Mouse (Mus musculus): ENCODE results near the gene Lrrc3c. TPM values are rescaled to one million over a fixed set of nuclear protein-coding genes. Genes with fewer than 3 reads are reported as not detected.

Gene Lrrc3c
- polyA plus RNA-seq, 1 experiment from 2014 or later = not detected

DNA sequence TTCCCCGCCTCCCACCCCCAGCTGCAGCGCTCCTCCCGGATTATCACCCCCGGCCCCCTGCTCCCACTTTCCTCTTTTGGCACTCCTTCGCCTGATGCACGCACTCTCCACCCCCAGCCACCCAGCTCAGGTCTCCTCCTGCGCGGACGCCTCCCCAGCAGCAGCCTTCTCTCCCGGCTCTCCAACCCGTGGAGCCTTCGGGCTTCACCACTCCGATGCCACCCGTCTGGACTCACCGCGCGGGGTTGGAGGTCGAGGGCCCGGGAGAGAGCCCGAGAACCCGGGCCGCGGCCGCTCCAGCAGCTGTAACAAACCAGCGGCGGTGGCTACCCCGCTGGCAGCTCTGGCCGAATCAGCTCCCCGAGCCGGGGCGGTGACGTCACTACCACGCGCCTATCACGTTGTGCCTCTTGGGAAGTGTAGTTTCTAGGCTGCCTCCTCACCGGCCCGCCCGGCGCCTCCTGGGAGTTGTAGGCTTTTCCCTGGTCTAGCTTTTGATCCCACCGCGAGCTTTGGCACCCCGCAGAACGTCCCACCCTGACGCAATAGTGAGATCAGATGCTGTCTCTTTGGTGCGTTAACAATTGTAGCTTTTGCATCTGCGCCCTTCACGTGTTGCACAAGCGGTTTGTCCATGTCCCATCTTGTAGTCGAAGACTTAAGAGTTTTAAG is 11.1 kb upstream of the Lrrc3c start, which contains the start of gene Ormdl3:
Gene Ormdl3, minus strand, starts transcription at position 477 of the 672 bp plus-strand sequence.
- Histone ChIP-seq H3K9me3 (no peaks in the 10 kb centered on the region), H3K36me3 (peaks cover 17% of the 10 kb centered on the region), H3K4me1 (peaks cover 32% of the 10 kb centered on the region), H3K4me3 (peak within 1 kb of the TSS; percentile 66), H3K27ac (peak within 1 kb of the TSS; percentile 69), H3K9ac (peak within 1 kb of the TSS; percentile 64), H3K4me2 (replicated peaks) (peak within 1 kb of the TSS; percentile 89), H3K27me3 (no peaks in the 10 kb centered on the region)
- WGBS = 1% methylated on average over 49 of the region's 49 CpGs
- ATAC-seq (ENCODE audit: insufficient number of reproducible peaks, insufficient read depth, low FRiP score, low TSS enrichment) = peak; percentile 90

DNA sequence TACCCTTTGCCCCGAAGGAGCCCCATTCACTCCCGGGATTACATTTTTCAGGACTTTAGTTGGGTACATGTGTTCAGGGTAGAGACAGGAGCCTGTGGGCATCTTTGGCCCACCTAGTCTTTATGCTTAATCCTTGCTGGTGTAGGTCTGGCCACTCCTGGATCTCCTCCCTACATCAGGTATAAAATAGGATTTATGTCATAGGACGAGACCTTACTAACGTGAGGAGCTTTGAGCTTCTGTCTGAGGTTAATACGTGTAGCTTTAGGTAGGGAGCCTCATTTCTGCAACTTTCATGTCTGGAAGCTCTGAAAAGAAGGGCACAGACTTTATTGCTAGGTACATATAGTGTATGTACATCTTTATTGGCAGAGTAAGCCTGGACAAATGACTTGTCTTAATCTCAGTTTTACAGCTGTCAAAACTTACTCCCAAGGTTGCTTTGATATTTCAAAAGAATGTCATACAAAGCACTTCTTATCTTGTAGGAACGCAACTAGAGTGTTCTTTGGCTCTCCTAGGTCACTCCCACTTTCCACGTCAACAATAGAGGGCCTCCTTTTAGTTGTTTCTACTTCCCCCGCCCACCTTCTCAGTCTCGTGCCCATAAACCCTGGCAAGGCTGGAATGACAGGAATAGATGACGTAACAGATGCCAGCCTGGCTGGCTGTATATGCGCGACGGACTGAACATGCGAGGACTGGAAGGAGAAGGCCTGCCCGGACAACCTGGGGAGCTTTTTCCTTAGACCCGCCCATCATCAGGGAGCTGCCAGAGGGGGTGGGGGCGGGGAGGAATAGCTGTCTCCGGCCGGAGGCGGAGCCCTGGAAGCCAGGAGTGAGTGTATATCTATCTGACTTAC is 10.2 kb upstream of the Lrrc3c start:
- Histone ChIP-seq H3K4me1 (peaks cover 32% of the 10 kb centered on the region), H3K9ac (peak overlapping the region; percentile 41), H3K4me3 (peak overlapping the region; percentile 66), H3K27me3 (no peaks in the 10 kb centered on the region), H3K27ac (peak overlapping the region; percentile 68), H3K4me2 (replicated peaks) (peak overlapping the region; percentile 89), H3K9me3 (no peaks in the 10 kb centered on the region), H3K36me3 (peaks cover 8% of the 10 kb centered on the region)
- 7% methylated on average over 20 of the region's 20 CpGs for WGBS
- no peak for ATAC-seq (ENCODE audit: insufficient number of reproducible peaks, insufficient read depth, low FRiP score, low TSS enrichment)

DNA sequence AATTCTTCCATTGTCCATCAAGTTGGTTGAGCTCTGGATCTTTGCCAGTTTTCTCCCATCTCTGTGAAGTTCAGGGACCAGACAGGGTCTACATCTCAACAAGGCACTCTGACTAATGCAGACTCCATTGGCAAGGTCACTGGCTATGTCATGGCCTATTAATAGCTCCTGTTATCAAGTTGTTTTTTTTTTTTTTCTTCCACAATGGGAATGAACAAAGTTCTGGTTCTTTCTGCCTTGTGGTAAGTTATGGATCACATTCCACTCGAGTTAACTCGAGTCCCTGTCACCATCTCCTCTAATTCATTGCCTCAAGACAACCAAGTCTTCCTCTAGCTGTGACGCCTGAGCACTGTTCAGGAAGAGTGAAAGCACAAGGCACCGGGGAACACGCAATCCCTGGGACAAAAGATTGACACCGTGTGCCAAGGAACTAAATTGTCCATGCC is 9.2 kb upstream of the Lrrc3c start:
- no peak overlapping the region for H3K27ac ChIP-seq
- peaks cover 32% of the 10 kb centered on the region for H3K4me1 ChIP-seq
- H3K4me3 ChIP-seq = no peak overlapping the region
- H3K36me3 ChIP-seq = no peaks in the 10 kb centered on the region
- no peaks in the 10 kb centered on the region for H3K27me3 ChIP-seq
- WGBS = 57% methylated on average over 6 of the region's 6 CpGs
- no peak overlapping the region for H3K4me2 ChIP-seq (replicated peaks)
- no peak overlapping the region for H3K9ac ChIP-seq
- H3K9me3 ChIP-seq = no peaks in the 10 kb centered on the region
- no peak for ATAC-seq (ENCODE audit: insufficient number of reproducible peaks, insufficient read depth, low FRiP score, low TSS enrichment)

DNA sequence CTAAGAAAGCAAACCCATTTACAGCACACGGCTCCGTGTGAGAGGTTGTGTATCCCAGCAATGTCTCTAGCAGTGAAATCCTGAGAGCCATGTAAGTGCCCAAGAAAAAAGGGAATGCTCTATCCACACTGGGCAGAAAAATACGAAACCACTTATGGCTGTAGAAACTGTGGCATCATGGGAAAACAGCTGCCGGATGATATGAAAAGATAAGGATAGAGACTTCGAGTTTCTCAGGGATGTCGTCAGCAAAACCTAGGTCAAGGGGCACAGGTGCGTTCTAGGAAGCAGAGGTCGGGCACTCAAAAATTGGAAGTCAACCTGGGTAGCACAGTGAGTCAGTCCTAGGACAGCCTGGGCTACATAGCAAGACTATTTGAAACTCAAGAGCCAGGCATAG is 8.8 kb upstream of the Lrrc3c start:
- ATAC-seq (ENCODE audit: insufficient number of reproducible peaks, insufficient read depth, low FRiP score, low TSS enrichment) = no peak
- Histone ChIP-seq H3K4me3 (no peak overlapping the region), H3K36me3 (no peaks in the 10 kb centered on the region), H3K27me3 (no peaks in the 10 kb centered on the region), H3K27ac (no peak overlapping the region), H3K4me2 (replicated peaks) (no peak overlapping the region), H3K9ac (no peak overlapping the region), H3K9me3 (no peaks in the 10 kb centered on the region), H3K4me1 (peaks cover 32% of the 10 kb centered on the region)
- 80% methylated on average over 8 of the region's 8 CpGs for WGBS

DNA sequence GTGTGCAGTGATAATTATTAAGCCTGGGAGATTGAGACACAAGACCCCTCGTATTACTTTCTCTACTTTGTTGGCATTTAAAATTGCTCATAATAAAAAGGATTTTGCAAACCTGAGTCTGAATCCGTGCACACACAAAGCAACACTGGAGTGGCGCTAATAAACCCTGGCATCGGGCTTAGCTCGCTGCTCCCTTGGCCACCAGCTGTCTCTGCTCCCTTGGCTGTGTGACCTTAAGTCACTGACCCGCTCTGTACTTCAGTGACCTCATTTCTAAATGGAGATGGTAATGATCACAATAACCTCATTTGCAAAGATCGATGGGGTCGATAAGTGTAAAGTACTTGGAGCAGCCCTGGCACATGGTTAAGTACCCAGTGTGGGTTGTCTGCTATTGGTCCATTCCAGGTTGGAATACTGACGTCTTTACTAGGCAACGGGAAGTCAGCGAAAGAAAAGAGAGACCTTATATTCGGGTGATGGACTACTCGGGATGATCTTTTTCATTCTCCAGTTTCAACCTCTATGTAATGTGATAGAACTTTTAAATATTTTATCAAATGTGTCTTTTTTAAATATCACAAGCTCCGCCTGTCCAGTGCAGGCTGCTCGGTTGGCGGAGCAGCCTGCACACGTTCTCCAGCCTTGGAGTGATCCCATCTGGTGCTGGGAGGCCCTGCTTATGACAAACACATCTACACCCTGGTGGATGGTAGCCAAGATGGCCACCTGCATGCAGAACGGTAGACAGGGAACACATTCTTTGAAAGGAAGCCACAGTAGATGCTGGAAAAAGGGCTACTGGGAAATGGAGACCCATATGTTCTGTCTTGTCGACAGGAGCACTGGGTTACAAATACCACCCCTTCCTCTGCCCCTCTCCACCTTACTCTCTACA is 7.3 kb upstream of the Lrrc3c start:
- H3K9ac ChIP-seq = no peak overlapping the region
- H3K4me3 ChIP-seq = no peak overlapping the region
- H3K9me3 ChIP-seq = no peaks in the 10 kb centered on the region
- ATAC-seq (ENCODE audit: insufficient number of reproducible peaks, insufficient read depth, low FRiP score, low TSS enrichment) = no peak
- H3K4me2 ChIP-seq (replicated peaks) = no peak overlapping the region
- peaks cover 22% of the 10 kb centered on the region for H3K4me1 ChIP-seq
- WGBS = 74% methylated on average over 19 of the region's 19 CpGs
- no peaks in the 10 kb centered on the region for H3K36me3 ChIP-seq
- H3K27me3 ChIP-seq = no peaks in the 10 kb centered on the region
- no peak overlapping the region for H3K27ac ChIP-seq

DNA sequence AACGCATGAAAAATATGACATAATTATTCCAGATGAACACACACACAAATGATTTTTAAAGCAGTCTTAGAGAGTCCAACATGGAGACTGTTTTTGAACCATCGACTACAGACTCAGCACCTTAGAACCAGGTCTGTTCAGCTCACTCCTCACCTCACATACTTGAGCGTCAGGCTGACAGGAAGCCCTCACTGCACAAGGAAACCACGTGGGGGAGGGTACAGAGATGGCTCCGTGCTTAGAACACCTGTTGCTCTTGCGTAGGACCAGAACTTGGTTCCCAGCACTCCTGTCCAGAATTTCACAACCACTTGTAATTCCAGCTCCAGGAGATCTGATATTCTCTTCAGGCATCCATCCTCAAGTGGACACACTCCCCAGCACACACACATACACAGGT is 3.1 kb upstream of the Lrrc3c start:
- WGBS = 75% methylated on average over 6 of the region's 6 CpGs
- no peak overlapping the region for H3K4me3 ChIP-seq
- peaks cover 18% of the 10 kb centered on the region for H3K27me3 ChIP-seq
- ATAC-seq (ENCODE audit: insufficient number of reproducible peaks, insufficient read depth, low FRiP score, low TSS enrichment) = no peak
- no peaks in the 10 kb centered on the region for H3K4me1 ChIP-seq
- H3K4me2 ChIP-seq (replicated peaks) = no peak overlapping the region
- H3K9me3 ChIP-seq = no peaks in the 10 kb centered on the region
- H3K36me3 ChIP-seq = no peaks in the 10 kb centered on the region
- no peak overlapping the region for H3K9ac ChIP-seq
- no peak overlapping the region for H3K27ac ChIP-seq

DNA sequence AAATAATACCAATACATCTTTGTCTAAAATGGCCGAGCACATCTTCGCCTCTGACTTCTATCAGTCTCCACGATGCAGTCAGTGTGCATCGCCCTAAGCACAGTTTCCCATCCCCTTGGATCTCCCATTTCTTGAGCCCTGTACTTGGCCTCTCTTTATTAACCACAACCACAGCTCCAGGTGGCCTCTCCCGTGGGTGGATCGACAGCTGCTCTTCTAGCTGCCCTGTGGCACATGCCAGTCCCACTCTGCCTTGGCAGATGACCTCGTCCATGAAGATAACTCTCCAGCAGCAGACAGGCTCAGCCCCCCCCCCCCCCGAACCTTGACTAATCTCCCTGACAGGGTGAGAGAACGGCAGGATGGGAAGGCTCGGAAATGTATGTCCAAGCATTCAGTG is 2.6 kb upstream of the Lrrc3c start:
- 74% methylated on average over 10 of the region's 10 CpGs for WGBS
- Histone ChIP-seq H3K9ac (no peak overlapping the region), H3K36me3 (no peaks in the 10 kb centered on the region), H3K4me2 (replicated peaks) (no peak overlapping the region), H3K27me3 (peaks cover 23% of the 10 kb centered on the region), H3K4me1 (no peaks in the 10 kb centered on the region), H3K4me3 (no peak overlapping the region), H3K9me3 (no peaks in the 10 kb centered on the region), H3K27ac (no peak overlapping the region)
- ATAC-seq (ENCODE audit: insufficient number of reproducible peaks, insufficient read depth, low FRiP score, low TSS enrichment) = no peak

DNA sequence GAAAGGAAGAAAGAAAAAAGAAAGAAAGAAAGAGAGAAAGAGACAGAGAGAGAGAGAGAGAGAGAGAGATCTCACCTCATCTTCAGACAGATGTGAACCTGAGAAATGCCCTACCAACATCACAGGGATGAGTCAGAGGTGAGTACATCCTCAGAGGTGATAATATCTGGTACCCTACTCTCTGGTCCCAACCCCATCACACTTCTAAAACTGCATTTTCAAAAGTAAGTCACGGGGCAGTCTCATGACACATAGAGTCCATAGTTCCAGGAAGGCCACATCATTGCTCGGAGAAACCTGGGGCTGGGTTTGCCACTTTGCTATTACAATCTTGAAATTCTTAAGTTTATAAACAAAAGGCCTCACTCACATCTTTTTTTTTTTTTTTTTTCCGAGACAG is 2.1 kb upstream of the Lrrc3c start:
- Histone ChIP-seq H3K9me3 (no peaks in the 10 kb centered on the region), H3K4me3 (no peak overlapping the region), H3K4me2 (replicated peaks) (no peak overlapping the region), H3K36me3 (no peaks in the 10 kb centered on the region), H3K27me3 (peaks cover 28% of the 10 kb centered on the region), H3K4me1 (no peaks in the 10 kb centered on the region), H3K9ac (no peak overlapping the region), H3K27ac (no peak overlapping the region)
- 83% methylated on average over 3 of the region's 3 CpGs for WGBS
- ATAC-seq (ENCODE audit: insufficient number of reproducible peaks, insufficient read depth, low FRiP score, low TSS enrichment) = no peak

DNA sequence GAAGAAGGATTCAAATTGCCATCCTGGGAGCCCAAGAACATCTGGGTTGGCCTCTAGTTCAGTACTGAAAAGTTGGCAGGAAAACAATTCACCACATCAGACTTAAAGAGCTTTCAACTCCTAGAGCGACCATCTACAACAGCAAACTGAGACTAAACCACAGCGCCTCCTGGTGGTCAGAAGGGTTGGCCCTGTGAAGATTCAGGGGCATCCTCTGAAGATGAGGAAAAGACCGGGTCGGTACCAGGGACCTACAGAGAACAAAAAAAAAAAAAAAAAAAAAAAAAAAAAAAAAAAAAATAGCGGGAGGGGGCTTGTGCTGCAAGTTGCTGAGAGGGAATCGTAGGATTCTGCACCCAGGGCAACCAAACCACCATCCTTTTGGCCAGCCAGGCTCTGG is 728 bp upstream of the Lrrc3c start:
- no peak overlapping the region for H3K27ac ChIP-seq
- no peak for ATAC-seq (ENCODE audit: insufficient number of reproducible peaks, insufficient read depth, low FRiP score, low TSS enrichment)
- H3K4me3 ChIP-seq = no peak overlapping the region
- H3K4me2 ChIP-seq (replicated peaks) = no peak overlapping the region
- WGBS = 43% methylated on average over 5 of the region's 6 CpGs
- H3K4me1 ChIP-seq = peaks cover 6% of the 10 kb centered on the region; the same call in 1 of the 2 replicates
- no peaks in the 10 kb centered on the region for H3K36me3 ChIP-seq
- H3K27me3 ChIP-seq = peaks cover 38% of the 10 kb centered on the region
- H3K9ac ChIP-seq = no peak overlapping the region
- H3K9me3 ChIP-seq = no peaks in the 10 kb centered on the region

DNA sequence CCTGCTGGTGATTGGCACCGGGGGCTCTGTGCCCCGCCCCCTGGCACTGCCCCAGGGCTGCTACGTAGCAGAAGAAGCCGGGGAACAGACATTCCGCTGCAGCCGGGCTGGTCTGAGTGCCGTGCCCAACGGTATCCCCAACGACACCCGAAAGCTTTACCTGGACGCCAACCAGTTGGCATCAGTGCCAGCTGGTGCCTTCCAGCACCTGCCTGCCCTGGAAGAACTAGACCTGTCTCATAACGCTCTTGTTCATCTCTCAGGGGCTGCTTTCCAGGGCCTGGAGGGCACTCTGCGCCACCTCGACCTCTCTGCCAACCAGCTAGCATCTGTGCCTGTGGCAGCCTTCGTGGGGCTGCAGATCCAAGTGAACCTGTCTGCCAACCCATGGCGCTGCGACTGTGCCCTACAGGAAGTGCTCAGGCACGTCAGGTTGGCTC is 780 bp downstream of the Lrrc3c start:
- Histone ChIP-seq H3K4me3 (no peak overlapping the region), H3K4me2 (replicated peaks) (no peak overlapping the region), H3K4me1 (peaks cover 6% of the 10 kb centered on the region; the same call in 1 of the 2 replicates), H3K27ac (no peak overlapping the region), H3K27me3 (peaks cover 38% of the 10 kb centered on the region), H3K9ac (no peak overlapping the region), H3K36me3 (no peaks in the 10 kb centered on the region), H3K9me3 (no peaks in the 10 kb centered on the region)
- 69% methylated on average over 18 of the region's 18 CpGs for WGBS
- no peak for ATAC-seq (ENCODE audit: insufficient number of reproducible peaks, insufficient read depth, low FRiP score, low TSS enrichment)

DNA sequence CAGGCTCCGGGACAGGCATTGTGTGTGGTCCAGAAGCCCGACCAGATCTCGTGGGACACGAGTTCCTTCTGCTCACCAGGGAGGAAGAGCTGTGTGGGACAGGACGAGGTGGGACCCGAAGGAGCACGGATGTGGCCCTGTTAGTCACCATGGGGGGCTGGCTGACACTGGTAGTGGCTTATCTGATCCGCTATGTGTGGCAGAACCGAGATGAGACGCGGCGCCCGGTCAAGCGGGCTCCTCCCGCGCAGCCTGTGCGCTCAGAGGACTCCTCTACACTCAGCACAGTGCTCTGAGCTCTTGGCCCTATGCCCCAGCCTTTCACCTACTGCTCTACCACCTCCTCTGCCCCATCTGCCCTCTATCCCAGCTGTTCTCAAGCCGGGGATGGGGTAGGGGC is 1.2 kb downstream of the Lrrc3c start:
- Histone ChIP-seq H3K27ac (no peak overlapping the region), H3K4me1 (peaks cover 6% of the 10 kb centered on the region; the same call in 1 of the 2 replicates), H3K4me3 (no peak overlapping the region), H3K27me3 (peaks cover 38% of the 10 kb centered on the region), H3K4me2 (replicated peaks) (no peak overlapping the region), H3K36me3 (no peaks in the 10 kb centered on the region), H3K9ac (no peak overlapping the region), H3K9me3 (no peaks in the 10 kb centered on the region)
- no peak for ATAC-seq (ENCODE audit: insufficient number of reproducible peaks, insufficient read depth, low FRiP score, low TSS enrichment)
- WGBS = 39% methylated on average over 18 of the region's 18 CpGs

Measured in embryonic facial prominence, embryonic 12.5 days (tissue).